ENCODE assay signal across 25 mouse cellular contexts in the genomic region with DNA sequence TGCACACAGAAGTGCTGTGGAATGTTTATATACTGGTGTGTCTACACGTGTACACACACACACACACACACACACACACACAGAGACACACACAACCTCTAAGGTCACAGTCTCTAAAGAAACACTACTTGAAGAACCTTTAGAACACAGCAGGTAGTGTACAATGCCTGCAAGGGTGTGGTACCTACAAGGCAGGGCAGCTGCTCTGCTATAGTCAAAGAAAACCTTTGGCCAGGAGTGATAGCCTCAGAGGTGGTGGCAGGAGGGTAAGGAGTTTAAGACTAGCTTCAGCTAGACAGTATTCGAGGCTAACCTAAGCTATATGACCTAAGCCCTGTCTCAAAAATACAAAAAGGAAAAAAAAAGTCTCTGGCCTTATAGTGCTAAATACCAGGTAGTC. TPM values are rescaled to one million over a fixed set of nuclear protein-coding genes. Genes with fewer than 3 reads are reported as not detected.
DNase-seq lines count a peak whose midpoint lies in the region; ATAC-seq and TF ChIP-seq lines count a peak whose summit lies in the region.
"Had no signal": no experiment of that assay in that cellular context is flagged by ENCODE, and none has a peak within 500 bp of the region (broad histone marks: within the 10 kb centered on the region; RNA-seq: fewer than 3 reads in every experiment).

No protein-coding gene starts in this region.

- peak overlapping the region; percentile 80; the same call in 1 of the 2 replicates for H3K4me2 ChIP-seq in lung, embryonic 14.5 days
- no peak overlapping the region; the same call in 1 of the 2 replicates for H3K4me2 ChIP-seq in intestine, embryonic 16.5 days (ENCODE audit: low read depth, low read length)
- peak overlapping the region; percentile 78 for H3K4me2 ChIP-seq in liver, embryonic 15.5 days

- no peak for TF ChIP-seq CTCF in lung, embryonic 14.5 days (IDR thresholded peaks at IDR 0.05; ENCODE audit: low read depth)

- no peak for ATAC-seq in lung, embryonic 14.5 days (ENCODE audit: insufficient read depth)
- peak; percentile 52 for ATAC-seq in intestine, embryonic 16.5 days
- peak; percentile 35 for ATAC-seq in liver, embryonic 15.5 days (ENCODE audit: insufficient read depth)
- ATAC-seq: Patski had no signal

- no peaks in the 10 kb centered on the region for H3K27me3 ChIP-seq in lung, embryonic 14.5 days (ENCODE audit: insufficient read depth, low read length)
- no peaks in the 10 kb centered on the region for H3K27me3 ChIP-seq in intestine, embryonic 16.5 days (replicated peaks; ENCODE audit: control insufficient read depth, insufficient read depth, low read length)
- H3K27me3 ChIP-seq in liver, embryonic 15.5 days = no peaks in the 10 kb centered on the region
- H3K27me3 ChIP-seq: neural tube, embryonic 12.5 days; Patski had no signal

- H3K4me3 ChIP-seq in lung, embryonic 14.5 days (ENCODE audit: low read depth, low read length) = no peak overlapping the region
- H3K4me3 ChIP-seq in intestine, embryonic 16.5 days (ENCODE audit: low read length) = no peak overlapping the region
- H3K4me3 ChIP-seq in liver, embryonic 15.5 days (replicated peaks) = peak overlapping the region; percentile 99
- H3K4me3 ChIP-seq: gastrocnemius, adult 2 months had no signal

- no peak overlapping the region for H3K9ac ChIP-seq in lung, embryonic 14.5 days
- no peak overlapping the region for H3K9ac ChIP-seq in intestine, embryonic 16.5 days (ENCODE audit: low read depth, low read length)
- H3K9ac ChIP-seq in liver, embryonic 15.5 days = peak overlapping the region; percentile 54
- H3K9ac ChIP-seq: hindbrain, embryonic 14.5 days; neural tube, embryonic 12.5 days had no signal

- intact Hi-C loops in left cerebral cortex, postnatal 25 days (cut with DNase I) = loop anchor here (5.0 kb wide), 1 partner anchor 107 kb away; the partner anchor contains the start of gene Knl1
- intact Hi-C loops in left cerebral cortex, postnatal 4 days (cut with DNase I) = no loop called here

- 69% methylated on average over 2 of the region's 2 CpGs for WGBS in lung, embryonic 14.5 days
- 75% methylated on average over 2 of the region's 2 CpGs for WGBS in intestine, embryonic 16.5 days
- WGBS in liver, embryonic 15.5 days (ENCODE audit: insufficient replicate concordance) = 47% methylated on average over 2 of the region's 2 CpGs

- no peak overlapping the region for H3K27ac ChIP-seq in lung, embryonic 14.5 days (ENCODE audit: low read depth)
- 0 out of 2 replicates have a peak overlapping the region, but pooled peaks have one; percentile 34 for H3K27ac ChIP-seq in intestine, embryonic 16.5 days (ENCODE audit: low read length)
- H3K27ac ChIP-seq in liver, embryonic 15.5 days (replicated peaks) = peak overlapping the region; percentile 98
- H3K27ac ChIP-seq: gastrocnemius, adult 2 months; hindbrain, embryonic 14.5 days; midbrain, embryonic 10.5 days; neural tube, embryonic 12.5 days had no signal

- DNase-seq in lung, embryonic 14.5 days = no peak
- no peak for DNase-seq in lung, postnatal 25 days (ENCODE audit: low spot score)
- DNase-seq in left cerebral cortex, postnatal 25 days (ENCODE audit: low spot score in 2 of 2) = no peak
- DNase-seq in left cerebral cortex, postnatal 4 days = no peak
- no peak for DNase-seq in cerebellum, adult 11 months
- DNase-seq: adrenal gland, postnatal 25 days; B cell, adult 2 months; cerebellum, postnatal 14 days; gastrocnemius, adult 2 months; heart, adult 18-20 months; heart, postnatal 10 days; kidney, adult 2 months; kidney, postnatal 14 days; layer of hippocampus, adult 9-11 months; lung, postnatal 10 days; right cerebral cortex, postnatal 14 days; thymus, postnatal 4 days had no signal

- no peaks in the 10 kb centered on the region for H3K4me1 ChIP-seq in lung, embryonic 14.5 days (ENCODE audit: insufficient read depth)
- peaks cover 18% of the 10 kb centered on the region for H3K4me1 ChIP-seq in intestine, embryonic 16.5 days (ENCODE audit: control insufficient read depth, insufficient read depth, low read length)
- peaks cover 52% of the 10 kb centered on the region for H3K4me1 ChIP-seq in liver, embryonic 15.5 days (replicated peaks)

- H3K36me3 ChIP-seq in lung, embryonic 14.5 days (ENCODE audit: insufficient read depth) = peaks cover 48% of the 10 kb centered on the region
- peaks cover 4% of the 10 kb centered on the region; the same call in 1 of the 2 replicates for H3K36me3 ChIP-seq in intestine, embryonic 16.5 days (ENCODE audit: control insufficient read depth, insufficient read depth, low read length)
- H3K36me3 ChIP-seq in liver, embryonic 15.5 days (replicated peaks) = peaks cover 51% of the 10 kb centered on the region

- no peaks in the 10 kb centered on the region for H3K9me3 ChIP-seq in lung, embryonic 14.5 days (ENCODE audit: low read depth, low read length)
- H3K9me3 ChIP-seq in intestine, embryonic 16.5 days (ENCODE audit: control insufficient read depth, low read length) = no peaks in the 10 kb centered on the region
- H3K9me3 ChIP-seq in liver, embryonic 15.5 days (replicated peaks) = no peaks in the 10 kb centered on the region
- H3K9me3 ChIP-seq: midbrain, embryonic 10.5 days; neural tube, embryonic 12.5 days had no signal

RNA-seq across cellular contexts. Expression of gene Rmdn3, which starts 2.2 kb away (rescaled TPM):
- 36.1 and 38.9 TPM in 2 replicates for polyA plus RNA-seq in lung, embryonic 14.5 days (2014; fragmentation: Nextera tagmentation; extraction: Ambion mirVana)
- 63.9 and 73.2 TPM in 2 replicates for polyA plus RNA-seq in intestine, embryonic 16.5 days (2015; fragmentation: Nextera tagmentation; extraction: Ambion mirVana)
- polyA plus RNA-seq in liver, embryonic 15.5 days (2015; fragmentation: Nextera tagmentation; extraction: Ambion mirVana) = 45.0 and 50.7 TPM in 2 replicates
- total RNA-seq in left cerebral cortex, postnatal 25 days (2021) = 10 to 100 TPM; 56.5 to 62.4 TPM
- 10 to 100 TPM; 38.4 to 44.5 TPM for total RNA-seq in left cerebral cortex, postnatal 4 days (2021)

RNA-seq across cellular contexts. Expression of gene Gchfr, which starts 12.9 kb away (rescaled TPM):
- polyA plus RNA-seq in lung, embryonic 14.5 days (2014; fragmentation: Nextera tagmentation; extraction: Ambion mirVana) = 24.9 and 25.3 TPM in 2 replicates
- 41.2 and 51.9 TPM in 2 replicates for polyA plus RNA-seq in intestine, embryonic 16.5 days (2015; fragmentation: Nextera tagmentation; extraction: Ambion mirVana)
- polyA plus RNA-seq in liver, embryonic 15.5 days (2015; fragmentation: Nextera tagmentation; extraction: Ambion mirVana) = 81.3 and 102 TPM in 2 replicates
- not detected for total RNA-seq in left cerebral cortex, postnatal 25 days (2021)
- not detected for total RNA-seq in left cerebral cortex, postnatal 4 days (2021)
- total RNA-seq: gastrocnemius, adult 2 months; left cerebral cortex, adult 8-10 months; monocyte, adult 5-6 weeks had no signal

RNA-seq across cellular contexts. Expression of gene Gm14137, which starts 19.6 kb away (rescaled TPM):
- polyA plus RNA-seq in lung, embryonic 14.5 days (2014; fragmentation: Nextera tagmentation; extraction: Ambion mirVana) = 0.22 and 0.32 TPM in 2 replicates
- polyA plus RNA-seq in intestine, embryonic 16.5 days (2015; fragmentation: Nextera tagmentation; extraction: Ambion mirVana) = 0.15 and 0.31 TPM in 2 replicates
- polyA plus RNA-seq in liver, embryonic 15.5 days (2015; fragmentation: Nextera tagmentation; extraction: Ambion mirVana) = 0.10 TPM in 2 replicates
- not detected for total RNA-seq in left cerebral cortex, postnatal 25 days (2021)
- total RNA-seq in left cerebral cortex, postnatal 4 days (2021) = not detected
- total RNA-seq: gastrocnemius, adult 2 months; heart, adult 18-20 months; heart, postnatal 10 days; monocyte, adult 5-6 weeks had no signal

RNA-seq across cellular contexts. Expression of gene Rad51, which starts 42.1 kb away (rescaled TPM):
- polyA plus RNA-seq in lung, embryonic 14.5 days (2014; fragmentation: Nextera tagmentation; extraction: Ambion mirVana) = 64.6 and 67.6 TPM in 2 replicates
- polyA plus RNA-seq in intestine, embryonic 16.5 days (2015; fragmentation: Nextera tagmentation; extraction: Ambion mirVana) = 33.1 and 41.2 TPM in 2 replicates
- polyA plus RNA-seq in liver, embryonic 15.5 days (2015; fragmentation: Nextera tagmentation; extraction: Ambion mirVana) = 30.4 and 36.9 TPM in 2 replicates
- under 1 TPM; 0.46 to 0.94 TPM for total RNA-seq in left cerebral cortex, postnatal 25 days (2021)
- 1 to 10 TPM; 4.8 to 7.3 TPM for total RNA-seq in left cerebral cortex, postnatal 4 days (2021)

RNA-seq across cellular contexts. Expression of gene Zfyve19, which starts 53.7 kb away (rescaled TPM):
- 49.6 and 50.5 TPM in 2 replicates for polyA plus RNA-seq in lung, embryonic 14.5 days (2014; fragmentation: Nextera tagmentation; extraction: Ambion mirVana)
- 69.1 and 69.8 TPM in 2 replicates for polyA plus RNA-seq in intestine, embryonic 16.5 days (2015; fragmentation: Nextera tagmentation; extraction: Ambion mirVana)
- 19.0 and 21.6 TPM in 2 replicates for polyA plus RNA-seq in liver, embryonic 15.5 days (2015; fragmentation: Nextera tagmentation; extraction: Ambion mirVana)
- 10 to 100 TPM; 28.8 to 32.2 TPM for total RNA-seq in left cerebral cortex, postnatal 25 days (2021)
- total RNA-seq in left cerebral cortex, postnatal 4 days (2021) = 10 to 100 TPM; 51.3 to 52.0 TPM
